Mouse (Mus musculus) urinary bladder, postnatal 25 days (tissue): ENCODE results near the gene Xlr3a.
"Not testable (repeated sequence)": the region's sequence is repeated elsewhere in the genome, so short reads cannot be mapped to it uniquely, and the experiment has no call there.

Experiments
- DNase-seq: peaks from one replicate; pipeline ENCODE4 v3.0.0; 2022; ENCODE audit warnings: low spot score

Gene Xlr3a

DNA sequence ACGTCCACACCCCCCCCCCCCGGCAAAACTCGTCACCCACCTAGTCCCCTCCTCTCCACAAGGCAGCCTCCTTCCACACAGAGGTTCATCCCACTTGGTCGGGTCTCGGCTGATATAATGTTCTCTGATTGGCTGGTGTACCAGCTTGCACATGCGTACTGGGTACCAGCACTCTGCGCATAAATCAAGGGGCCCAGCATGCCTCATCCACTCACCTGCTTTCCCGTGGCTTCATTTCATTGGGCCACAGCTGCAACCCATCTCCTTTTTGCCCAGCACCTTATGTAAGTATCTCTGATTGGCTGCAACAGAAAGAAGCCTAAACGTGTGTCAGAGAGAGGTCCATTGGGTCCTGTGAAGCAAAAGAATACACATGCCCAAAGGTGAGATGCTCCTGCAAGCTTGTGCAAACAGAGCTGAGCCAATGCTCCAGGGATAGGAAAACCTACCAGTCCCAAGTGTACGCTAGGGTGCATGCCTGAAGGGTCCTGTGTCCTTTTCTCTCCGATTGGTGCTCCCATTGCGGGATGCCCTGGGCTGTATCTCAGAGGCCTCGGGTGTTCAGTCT is at the start of gene Xlr3a:
Xlr3a (minus strand) TSS at position 155 of the 568 bp plus-strand sequence.
- not testable (repeated sequence) for DNase-seq

DNA sequence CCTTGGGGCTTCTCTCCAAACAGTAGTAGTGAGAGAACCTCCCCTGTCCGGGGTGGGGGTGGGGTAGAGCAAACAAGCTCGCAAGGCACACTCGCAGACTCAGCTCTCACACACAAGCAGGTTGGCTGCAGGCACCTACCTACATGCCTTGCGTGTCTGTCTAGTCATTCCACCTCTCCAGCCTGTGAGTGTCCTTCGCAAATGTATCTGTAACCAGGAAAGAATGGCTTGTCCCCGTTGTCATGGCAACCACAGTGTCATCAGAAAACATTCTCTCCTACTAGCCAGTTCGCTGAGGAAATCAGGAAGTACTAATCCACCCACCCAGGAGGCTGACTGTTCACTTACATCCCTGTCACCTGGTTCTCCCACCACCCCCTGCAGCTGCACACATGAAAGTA is 46.3 kb upstream of the Xlr3a start:
- not testable (repeated sequence) for DNase-seq

DNA sequence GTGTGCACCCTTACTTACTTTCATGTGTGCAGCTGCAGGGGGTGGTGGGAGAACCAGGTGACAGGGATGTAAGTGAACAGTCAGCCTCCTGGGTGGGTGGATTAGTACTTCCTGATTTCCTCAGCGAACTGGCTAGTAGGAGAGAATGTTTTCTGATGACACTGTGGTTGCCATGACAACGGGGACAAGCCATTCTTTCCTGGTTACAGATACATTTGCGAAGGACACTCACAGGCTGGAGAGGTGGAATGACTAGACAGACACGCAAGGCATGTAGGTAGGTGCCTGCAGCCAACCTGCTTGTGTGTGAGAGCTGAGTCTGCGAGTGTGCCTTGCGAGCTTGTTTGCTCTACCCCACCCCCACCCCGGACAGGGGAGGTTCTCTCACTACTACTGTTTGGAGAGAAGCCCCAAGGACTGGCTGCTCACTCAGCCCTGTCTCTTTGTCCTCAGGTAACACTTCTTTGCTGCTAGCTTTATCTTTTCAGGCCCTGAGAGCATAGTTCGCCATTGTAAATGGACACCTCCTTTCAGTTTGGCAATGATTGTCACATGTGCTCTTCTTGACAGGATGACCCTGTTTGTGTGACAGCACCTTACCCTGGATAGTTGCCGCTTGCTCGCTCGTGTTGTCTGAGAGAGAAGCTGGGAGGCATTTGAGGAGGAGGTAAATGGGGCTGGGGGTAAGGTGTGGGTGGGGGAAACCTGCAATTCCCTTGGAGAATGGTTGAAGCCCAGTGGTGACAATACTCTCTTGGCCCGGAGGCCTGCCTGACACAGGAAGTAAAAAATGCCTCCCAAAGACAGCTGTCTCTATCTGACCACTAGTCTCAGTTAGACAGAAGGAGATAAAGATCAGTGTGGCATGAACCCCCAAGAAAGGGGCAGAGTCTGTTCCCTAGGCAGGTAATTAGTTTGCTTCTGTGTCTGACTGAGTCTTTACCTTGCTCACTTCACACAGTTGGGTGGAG is 26.2 kb upstream of the Xlr3a start:
- not testable (repeated sequence) for DNase-seq

DNA sequence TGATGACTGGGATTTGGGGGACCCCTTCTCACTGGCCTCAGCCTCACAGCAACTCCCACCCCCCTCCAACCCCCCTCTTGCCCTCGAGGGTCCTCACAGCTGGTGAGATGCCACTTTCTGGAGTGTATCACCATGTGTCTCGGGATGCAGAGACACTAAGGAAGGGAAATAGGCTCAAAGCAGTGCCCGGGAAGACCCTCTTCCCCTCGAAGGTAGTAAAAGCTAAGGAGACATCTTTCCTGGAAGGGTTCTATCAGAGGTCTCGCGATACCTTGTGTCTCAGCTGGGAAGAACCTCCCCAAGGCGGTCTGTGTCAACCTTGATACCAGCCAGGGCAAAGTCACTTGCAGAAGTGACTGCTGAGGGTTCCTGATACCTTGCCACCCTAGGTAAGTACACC is 19.9 kb upstream of the Xlr3a start, which contains the start of gene Gm14685:
Gm14685 (plus strand) TSS at position 301 of the 400 bp plus-strand sequence.
- not testable (repeated sequence) for DNase-seq

DNA sequence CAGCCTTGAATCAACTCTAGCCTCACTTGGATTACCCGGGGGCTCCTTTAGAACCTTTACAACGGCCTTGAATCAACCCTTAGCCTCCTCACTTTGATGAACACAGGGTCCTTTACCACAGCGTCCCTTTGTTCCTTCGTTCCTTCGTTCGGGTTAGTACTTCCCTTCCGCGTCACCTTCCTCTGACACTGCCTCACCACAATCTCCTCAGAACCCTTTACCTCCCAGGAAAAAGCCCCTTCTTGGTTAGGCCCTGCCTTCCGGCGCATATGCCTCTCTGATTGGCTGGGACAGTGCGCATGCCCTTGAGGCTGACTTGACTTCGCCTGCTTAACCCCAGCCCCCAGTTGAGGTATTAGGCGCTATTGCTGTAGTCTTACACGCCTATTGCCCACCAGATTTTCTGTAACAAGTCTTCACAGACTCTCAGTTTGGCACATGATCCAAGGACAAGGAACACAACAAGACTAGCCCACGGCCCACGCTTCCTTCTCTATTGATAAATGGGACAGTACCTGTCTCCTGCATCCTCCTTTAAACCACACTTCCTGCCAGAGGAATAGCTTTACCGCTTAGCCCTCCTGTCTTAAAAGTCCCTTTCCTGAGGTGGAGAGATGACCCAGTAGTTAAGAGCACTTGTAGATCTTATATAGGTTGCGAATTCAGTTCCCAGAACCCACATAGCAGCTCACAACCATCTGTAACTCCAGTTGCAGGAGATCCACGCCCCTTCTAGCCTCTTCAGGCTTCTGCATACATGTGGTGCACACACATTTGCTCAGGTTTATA is 14.4 kb downstream of the Xlr3a start, which contains the start of gene Xlr4a:
Xlr4a (minus strand) TSS at position 212 of the 789 bp plus-strand sequence.
- not testable (repeated sequence) for DNase-seq

DNA sequence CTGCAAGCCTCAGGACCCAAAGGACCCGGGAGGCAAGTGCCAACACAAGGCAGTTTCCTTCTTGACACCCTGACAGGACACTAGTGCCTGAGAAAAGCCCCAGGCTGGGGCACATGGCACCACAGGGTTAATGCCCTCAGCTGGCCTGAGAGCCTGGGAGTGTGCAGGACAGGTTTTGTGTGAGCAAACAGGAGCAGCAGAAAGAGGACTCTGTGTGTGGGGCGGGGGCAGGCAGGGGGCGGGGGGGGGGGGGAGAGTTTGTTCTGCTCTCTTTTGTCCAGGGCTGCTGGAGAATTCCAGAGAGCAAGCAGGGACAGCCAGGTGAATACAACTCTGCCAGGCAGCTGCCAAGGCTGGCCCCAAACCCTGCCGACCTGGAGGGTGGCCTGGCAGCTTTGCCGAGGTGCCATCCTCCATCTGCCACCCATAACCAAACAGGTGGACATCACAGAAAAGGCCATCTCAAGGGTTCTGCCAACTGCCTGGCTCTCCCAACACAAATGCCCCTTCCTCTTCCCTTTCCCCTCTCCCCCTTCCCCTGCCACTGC is 30.1 kb downstream of the Xlr3a start:
- DNase-seq, result not testable (repeated sequence)

DNA sequence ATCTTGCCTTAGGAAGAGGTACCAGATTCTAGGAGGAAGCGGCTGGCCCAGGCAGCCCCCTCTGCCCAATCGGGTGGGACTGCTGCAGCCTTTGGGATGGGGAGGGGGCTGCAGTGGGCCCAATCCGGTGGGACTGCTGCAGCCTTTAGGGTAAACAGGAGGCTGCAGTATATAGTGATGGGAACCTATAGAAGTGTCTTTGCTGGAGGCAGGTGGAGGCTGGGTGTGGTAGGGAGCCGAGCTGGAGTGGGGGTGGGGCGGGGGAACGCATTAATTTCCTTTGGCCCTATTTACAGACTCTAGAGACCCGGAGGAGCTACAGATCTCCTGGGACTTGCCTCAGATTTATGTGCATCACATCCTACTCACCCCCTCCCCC is 32.5 kb downstream of the Xlr3a start, which contains the start of gene Pnma3:
Pnma3 (plus strand) TSS at position 373 of the 379 bp plus-strand sequence.
- no peak for DNase-seq

DNA sequence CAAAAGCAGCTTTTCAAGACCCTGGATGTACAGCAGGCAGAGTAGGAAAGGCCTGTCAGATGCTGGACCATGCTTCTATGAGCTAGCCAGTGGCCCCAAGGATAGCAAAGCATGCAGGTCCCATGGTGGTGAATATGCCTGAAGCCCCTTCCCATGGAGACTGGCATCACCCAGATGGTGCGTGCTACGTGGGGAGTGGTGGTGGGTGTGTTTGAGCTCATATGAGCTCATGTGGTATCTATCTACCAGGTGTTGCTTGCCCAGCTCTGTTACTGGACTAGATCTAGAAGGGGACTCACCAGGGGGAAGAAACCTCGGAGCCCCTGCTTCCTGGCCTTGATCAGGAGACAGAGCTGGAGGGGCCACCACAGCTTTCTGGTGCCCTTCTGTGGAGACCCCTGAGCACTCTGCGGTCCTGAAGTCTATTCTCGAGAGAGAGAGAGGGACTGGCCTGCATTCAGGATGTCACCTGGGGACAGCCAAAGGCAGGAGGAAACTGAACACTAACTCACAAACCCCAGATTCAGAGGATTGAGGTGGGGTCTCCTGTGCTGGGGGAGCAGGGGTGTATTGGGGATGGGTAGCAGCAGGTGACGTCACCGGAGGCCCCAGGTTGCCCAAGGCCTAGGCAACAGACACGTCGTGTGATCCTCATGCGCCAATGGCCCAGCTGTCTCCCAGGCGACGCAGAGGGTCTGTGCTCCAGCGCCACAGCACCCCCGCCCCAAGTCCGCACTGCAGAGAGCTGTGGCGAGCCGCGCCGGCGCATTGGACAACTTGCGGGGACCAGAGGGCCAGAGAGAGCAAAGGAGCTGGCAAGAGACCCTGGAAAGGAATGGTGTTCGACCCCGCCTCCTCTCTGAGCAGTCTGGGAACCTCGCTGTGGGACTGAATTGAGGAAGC is 33.1 kb downstream of the Xlr3a start:
- DNase-seq, result no peak

DNA sequence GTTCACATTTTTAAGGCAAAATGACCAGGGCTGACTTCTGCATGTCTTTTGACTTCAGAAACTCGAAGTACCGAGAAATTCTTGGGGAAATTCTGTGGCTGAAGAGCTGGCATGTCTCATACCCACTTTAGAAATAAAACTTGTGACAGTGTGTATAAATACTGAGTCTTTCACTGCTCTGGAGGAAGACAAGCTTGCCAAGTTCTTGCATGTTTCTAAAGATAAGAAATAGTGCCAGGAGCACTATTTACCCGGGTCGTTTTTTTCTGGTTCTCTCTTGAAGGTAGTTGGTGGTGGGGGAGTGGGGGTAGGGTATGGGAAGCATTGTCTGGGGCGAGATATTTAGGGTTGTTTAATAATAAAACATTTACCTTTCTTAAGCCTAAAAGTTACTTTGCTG is 34.6 kb downstream of the Xlr3a start:
- DNase-seq, result no peak

DNA sequence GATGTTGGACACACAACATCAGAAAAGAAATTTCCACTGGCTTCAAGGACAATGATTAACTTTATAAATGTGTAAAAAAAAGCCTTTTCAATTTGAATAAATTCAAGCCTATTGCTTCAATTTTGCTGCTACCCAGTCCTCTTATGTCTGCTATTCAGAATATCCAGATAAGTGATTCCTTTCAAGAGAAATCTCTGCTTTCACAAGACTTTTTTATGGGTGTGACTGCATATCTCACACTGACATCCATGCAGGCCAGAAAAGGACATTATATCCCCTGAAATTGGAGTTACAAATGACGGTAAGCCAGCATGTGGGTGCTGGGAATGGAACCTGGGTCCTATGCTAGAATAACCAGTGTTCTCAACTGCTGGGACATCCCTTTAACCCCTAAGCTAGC is 35.4 kb downstream of the Xlr3a start:
- DNase-seq, result no peak

DNA sequence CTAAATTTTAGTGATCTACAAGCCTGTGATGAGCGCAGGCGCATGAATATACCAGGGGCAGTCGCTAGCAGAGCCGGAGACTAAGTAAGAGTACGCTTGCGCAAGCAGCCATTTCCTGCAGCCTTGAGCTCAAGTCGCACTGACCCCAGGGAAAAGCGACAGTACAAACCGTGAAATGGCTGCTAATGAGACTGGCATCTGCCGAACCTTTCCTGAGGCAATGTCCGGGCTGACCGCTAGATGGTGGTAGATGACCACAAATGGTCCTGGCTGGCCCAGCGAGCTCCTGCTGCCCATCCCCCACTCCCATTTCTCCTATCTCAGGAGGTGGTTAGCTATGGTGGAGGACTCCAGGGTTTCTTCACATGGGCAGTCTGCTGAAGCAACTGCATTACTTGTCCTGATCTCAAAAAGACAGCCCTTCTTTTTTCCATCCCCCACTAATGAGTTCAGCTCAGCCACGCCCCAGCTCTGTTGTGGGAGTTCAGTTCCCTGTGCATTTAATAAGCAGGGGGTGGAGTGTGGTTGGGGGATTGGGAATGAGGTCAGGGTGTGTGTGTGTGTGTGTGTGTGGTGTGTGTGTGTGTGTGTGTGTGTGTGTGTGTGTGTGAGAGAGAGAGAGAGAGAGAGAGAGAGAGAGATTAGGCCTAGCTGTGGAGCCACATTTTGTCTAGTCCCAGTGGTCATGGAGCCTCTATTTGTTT is 42.9 kb downstream of the Xlr3a start:
- DNase-seq, result peak; percentile 87

DNA sequence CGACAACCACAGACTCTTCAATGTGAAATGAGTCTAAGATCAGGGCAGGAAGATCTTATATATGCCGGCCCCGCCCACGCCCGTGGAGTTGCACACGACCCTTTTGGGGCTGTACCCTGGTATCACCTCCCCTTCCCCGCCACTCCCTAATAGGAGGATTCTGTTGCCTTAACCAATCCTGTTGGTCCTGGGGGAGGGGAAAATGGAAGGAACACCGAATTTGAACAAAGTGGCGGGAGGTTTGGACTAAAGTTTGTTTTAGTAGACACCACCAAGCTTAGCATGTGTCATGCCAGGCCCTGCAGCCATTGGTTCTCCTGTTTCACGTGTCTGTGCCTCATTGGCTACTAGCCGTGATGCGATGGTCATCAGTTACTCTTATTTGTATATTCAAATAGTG is 57.2 kb downstream of the Xlr3a start:
- no peak for DNase-seq

DNA sequence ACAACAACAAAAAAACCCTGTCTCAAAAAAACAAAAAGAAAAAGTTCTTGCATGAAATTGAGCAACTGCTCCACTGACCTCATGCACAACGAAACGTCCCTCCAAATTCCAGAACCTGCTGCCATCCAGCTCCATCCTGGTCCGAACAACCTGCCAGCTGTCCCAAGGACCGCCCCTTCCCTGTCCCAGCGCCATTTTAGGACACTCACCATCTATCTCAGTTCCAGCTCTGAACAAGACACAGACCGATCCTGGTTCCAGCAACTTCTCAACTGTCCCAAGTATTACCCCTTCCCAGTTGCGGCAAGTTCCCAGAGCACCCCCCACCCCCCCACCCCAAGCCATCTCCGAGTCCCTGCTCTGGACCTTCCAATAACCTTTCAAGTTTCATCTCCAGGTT is 58.1 kb downstream of the Xlr3a start:
- DNase-seq, result no peak

DNA sequence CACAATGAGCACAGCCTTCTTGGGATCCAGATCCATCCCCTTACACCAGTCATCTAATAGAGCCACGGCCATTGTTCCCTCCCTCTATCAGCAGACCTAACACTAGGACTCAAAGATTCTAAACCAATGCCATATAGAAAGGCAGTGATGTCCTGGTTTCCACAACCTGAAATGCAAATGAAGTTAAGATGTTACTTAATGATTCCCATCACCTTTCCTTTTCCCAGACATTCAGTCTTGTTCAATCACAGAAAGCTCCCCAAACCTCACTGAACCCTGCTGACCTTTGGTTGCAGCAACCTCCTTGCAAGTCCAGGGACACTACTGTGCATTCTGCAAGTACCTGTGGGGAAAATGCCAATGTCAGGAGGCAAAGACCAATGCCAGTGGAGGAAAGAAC is 59.9 kb downstream of the Xlr3a start, which contains the start of gene Pnma5:
Pnma5 (minus strand) TSS at position 101 of the 400 bp plus-strand sequence.
- DNase-seq, result no peak
